ENCODE assay signal across 19 mouse cellular contexts in the genomic region with DNA sequence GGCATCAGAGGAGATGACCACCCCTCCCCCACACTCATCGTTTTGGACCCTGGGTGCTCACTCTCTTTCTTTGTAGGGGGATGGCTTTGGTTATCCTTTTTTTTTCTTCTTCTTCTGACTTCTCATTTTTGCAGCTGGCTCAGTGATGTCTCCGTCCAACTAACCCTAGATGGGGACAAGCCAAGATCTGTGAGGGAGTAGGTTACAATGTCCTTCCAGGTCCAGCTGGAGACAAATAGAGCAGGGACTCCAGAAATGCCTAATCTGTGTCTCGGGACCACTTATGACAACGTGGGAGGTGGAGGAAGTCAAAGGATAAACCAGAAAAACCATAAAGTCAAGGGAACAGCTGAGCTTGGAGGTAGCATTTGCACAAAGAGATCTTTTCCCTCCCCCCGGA. TPM values are rescaled to one million over a fixed set of nuclear protein-coding genes. Genes with fewer than 3 reads are reported as not detected.
"Had no signal": no experiment of that assay in that cellular context is flagged by ENCODE, and none has a peak within 500 bp of the region (broad histone marks: within the 10 kb centered on the region; RNA-seq: fewer than 3 reads in every experiment).

No protein-coding gene starts in this region.

- H3K4me3 ChIP-seq: lung, embryonic 15.5 days; megakaryocyte, embryonic 14.5 days; midbrain, embryonic 13.5 days; midbrain, embryonic 15.5 days; neural tube, embryonic 12.5 days had no signal

- ATAC-seq: lung, postnatal 0 days; midbrain, embryonic 13.5 days; midbrain, embryonic 15.5 days had no signal

- H3K36me3 ChIP-seq: lung, embryonic 15.5 days; midbrain, embryonic 13.5 days; midbrain, embryonic 15.5 days; neural tube, embryonic 12.5 days had no signal

- H3K4me1 ChIP-seq: lung, embryonic 15.5 days; megakaryocyte, embryonic 14.5 days; midbrain, embryonic 15.5 days had no signal

- H3K9ac ChIP-seq: lung, embryonic 15.5 days; midbrain, embryonic 13.5 days; midbrain, embryonic 15.5 days; neural tube, embryonic 12.5 days had no signal

- H3K27ac ChIP-seq: lung, embryonic 15.5 days; macrophage; midbrain, embryonic 13.5 days; midbrain, embryonic 15.5 days; neural tube, embryonic 12.5 days had no signal

- H3K27me3 ChIP-seq: lung, embryonic 15.5 days; megakaryocyte, embryonic 14.5 days; midbrain, embryonic 13.5 days; midbrain, embryonic 15.5 days; neural tube, embryonic 12.5 days had no signal

- DNase-seq: lung, adult 2 months; lung, postnatal 14 days; lung, postnatal 36 days; right cerebral cortex, postnatal 14 days; spleen, adult 18-20 months; thymus, adult 18-20 months; thymus, postnatal 14 days; thymus, postnatal 36 days had no signal

- H3K9me3 ChIP-seq: lung, embryonic 15.5 days; midbrain, embryonic 15.5 days had no signal

- H3K4me2 ChIP-seq: lung, embryonic 15.5 days; midbrain, embryonic 11.5 days; midbrain, embryonic 13.5 days; midbrain, embryonic 15.5 days; neural tube, embryonic 12.5 days had no signal

RNA-seq across cellular contexts. Expression of a gene that starts 14.4 kb away (rescaled TPM):
- total RNA-seq: megakaryocyte progenitor cell, adult 5-6 weeks; monocyte, adult 5-6 weeks; neutrophil, adult 5-6 weeks had no signal
- polyA plus RNA-seq: macrophage had no signal
